ENCODE assay signal across 8 mouse cellular contexts in the genomic region with DNA sequence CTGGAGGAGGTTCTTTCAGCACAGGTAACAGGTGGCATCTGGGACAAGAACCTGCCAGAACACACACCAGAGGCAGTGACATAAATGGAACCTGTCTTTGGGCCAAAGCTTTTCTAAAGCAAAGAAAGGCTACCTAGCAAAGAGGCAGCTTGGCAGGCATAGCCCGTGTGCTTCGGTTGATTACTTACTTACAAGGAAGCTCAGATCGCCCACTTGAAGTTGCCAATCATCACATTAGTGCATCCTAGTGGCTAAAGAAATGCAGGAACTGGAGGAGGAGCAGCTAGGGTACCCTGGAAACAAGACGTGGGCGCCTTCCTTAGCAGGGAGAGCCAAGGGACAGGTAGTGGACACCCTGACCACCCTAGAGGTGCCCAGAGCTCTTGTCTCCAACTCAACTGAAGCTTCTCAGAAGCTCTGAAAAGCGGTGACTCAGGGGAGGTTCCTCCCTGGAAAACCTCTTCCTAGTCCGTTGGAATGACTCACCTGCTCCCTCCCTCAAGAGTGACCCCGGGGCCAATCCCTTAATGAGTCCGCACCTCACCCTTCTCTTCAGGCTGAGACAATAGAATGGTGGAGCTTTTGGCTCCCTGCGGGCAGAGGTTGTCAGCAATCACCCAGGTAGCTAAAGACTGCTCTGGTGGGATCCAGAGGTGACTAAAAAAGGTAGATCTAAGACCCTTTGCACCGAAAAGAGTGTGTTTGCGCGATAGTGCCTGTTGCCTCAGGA. TPM values are rescaled to one million over a fixed set of nuclear protein-coding genes. Genes with fewer than 3 reads are reported as not detected.
DNase-seq lines count a peak whose midpoint lies in the region; ATAC-seq and TF ChIP-seq lines count a peak whose summit lies in the region.

No protein-coding gene starts in this region.

- 28% methylated on average over 13 of the region's 13 CpGs for WGBS in kidney, embryonic 16.5 days
- 83% methylated on average over 13 of the region's 13 CpGs for WGBS in thymus, adult 2 months

- no peaks in the 10 kb centered on the region for H3K9me3 ChIP-seq in kidney, embryonic 16.5 days (ENCODE audit: low read length)

- no peak for TF ChIP-seq POLR2A in thymus, adult 2 months (IDR thresholded peaks at IDR 0.05; ENCODE audit: control insufficient read depth, extremely low read depth, insufficient read depth, low read length, poor library complexity)

- H3K9ac ChIP-seq in kidney, embryonic 16.5 days (replicated peaks; ENCODE audit: low read length) = no peak overlapping the region

- ATAC-seq in kidney, embryonic 16.5 days (ENCODE audit: low FRiP score, low TSS enrichment) = 0 out of 2 replicates have a peak, but pooled peaks have one; percentile 37
- no peak for ATAC-seq in frontal cortex, adult (ENCODE audit: low TSS enrichment)
- no peak for ATAC-seq in erythroid progenitor cell, adult 5-6 weeks (replicated peaks; ENCODE audit: low FRiP score, poor library complexity, severe bottlenecking)

- no peak for TF ChIP-seq CTCF in thymus, adult 2 months (IDR thresholded peaks at IDR 0.05; ENCODE audit: borderline replicate concordance, control insufficient read depth, extremely low read depth, insufficient read depth, low read length, poor library complexity)

- peak overlapping the region; percentile 98 for H3K4me3 ChIP-seq in kidney, embryonic 16.5 days (ENCODE audit: low read length)
- no peak overlapping the region for H3K4me3 ChIP-seq in thymus, adult 2 months (ENCODE audit: control insufficient read depth, insufficient read depth, low read length)

- peak overlapping the region; percentile 86; the same call in 1 of the 2 replicates for H3K27ac ChIP-seq in kidney, embryonic 16.5 days (ENCODE audit: low read length)
- no peak overlapping the region for H3K27ac ChIP-seq in thymus, adult 2 months (ENCODE audit: control insufficient read depth, insufficient read depth, low read length)

- peak; percentile 13 to 57 for DNase-seq in adrenal gland, adult (ENCODE audit: inconsistent age in 2 of 2, low spot score in 1 of 2)
- no peak for DNase-seq in adrenal gland, adult 18-20 months (ENCODE audit: low spot score in 2 of 2)
- DNase-seq in fat pad, adult 2 months (ENCODE audit: extremely low read depth, low read depth, low spot score) = peak; percentile 8
- peak; percentile 59 for DNase-seq in lung, postnatal 36 days
- no peak for DNase-seq in thymus, adult 2 months

- peaks cover 11% of the 10 kb centered on the region; the same call in 1 of the 2 replicates for H3K4me1 ChIP-seq in kidney, embryonic 16.5 days (ENCODE audit: insufficient read depth, low read length)
- peaks cover 14% of the 10 kb centered on the region; the same call in 1 of the 2 replicates for H3K4me1 ChIP-seq in thymus, adult 2 months (replicated peaks; ENCODE audit: control insufficient read depth, insufficient read depth, low read length)

- peaks cover 9% of the 10 kb centered on the region; the same call in 1 of the 2 replicates for H3K36me3 ChIP-seq in kidney, embryonic 16.5 days (ENCODE audit: insufficient read depth, low read length)
- H3K36me3 ChIP-seq in thymus, adult 2 months (ENCODE audit: control insufficient read depth, insufficient read depth, low read length) = peaks cover 8% of the 10 kb centered on the region

- peak overlapping the region; percentile 99 for H3K4me2 ChIP-seq in kidney, embryonic 16.5 days (replicated peaks; ENCODE audit: low read depth, low read length)

- no peaks in the 10 kb centered on the region for H3K27me3 ChIP-seq in kidney, embryonic 16.5 days (ENCODE audit: insufficient read depth, low read length)
- no peaks in the 10 kb centered on the region for H3K27me3 ChIP-seq in thymus, adult 2 months (ENCODE audit: control insufficient read depth, insufficient read depth, low read length)

RNA-seq across cellular contexts. Expression of a gene that starts 1.8 kb away (rescaled TPM):
- 10 to 100 TPM; 26.6 TPM for total RNA-seq in adrenal gland, adult 18-20 months (2021)
- 20.1 and 24.7 TPM in 2 replicates for polyA plus RNA-seq in kidney, embryonic 16.5 days (2015; fragmentation: Nextera tagmentation; extraction: Ambion mirVana)
- 66.9 and 82.2 TPM in 2 replicates for polyA plus RNA-seq in thymus, adult 2 months (2012; rRNA removed)
- 7.9 and 8.8 TPM in 2 replicates for total RNA-seq in erythroid progenitor cell, adult 5-6 weeks (2015; ENCODE audit: low replicate concordance)
- 7.3 and 8.0 TPM in 2 replicates for total RNA-seq in erythroid progenitor cell, adult 5-6 weeks (2017; ENCODE audit: low replicate concordance)

Comparison
In these comparisons a context has a peak if more than half of its experiments do, and no peak if none do; other contexts are left out.
1. DNase-seq: peak in adrenal gland, adult (2 of 2), fat pad, adult 2 months (single experiment) and lung, postnatal 36 days (single experiment); none in adrenal gland, adult 18-20 months (0 of 2) and thymus, adult 2 months (single experiment).